Mouse (Mus musculus) hindbrain, embryonic 14.5 days (tissue): ENCODE measurements around the gene Camkk1. TPM values are rescaled to one million over a fixed set of nuclear protein-coding genes. Genes with fewer than 3 reads are reported as not detected.

ENCODE experiments used
- ATAC-seq: fragments of 200-750 bp; cut with Nextera tagmentation; 2 replicates; pipeline ENCODE4 v1.8.0; 2017; ENCODE audit warnings: moderate number of reproducible peaks, mild to moderate bottlenecking, moderate TSS enrichment, moderate library complexity; ENCODE audit not compliant: low FRiP score
- DNase-seq: peaks from one replicate; pipeline ENCODE4 v3.0.0-alpha.2; 2015; ENCODE audit warnings: low spot score
- H3K27ac ChIP-seq: fragments of 300-500 bp; sonication (generic); 2 replicates; pipeline ENCODE4 v1.5.1; 2014; ENCODE audit warnings: mild to moderate bottlenecking, moderate library complexity
- H3K27me3 ChIP-seq: fragments of 300-500 bp; sonication (generic); 2 replicates; pipeline ENCODE4 v1.6.1; 2014; ENCODE audit warnings: mild to moderate bottlenecking, low read length, mixed read lengths; ENCODE audit not compliant: control insufficient read depth, insufficient read depth
- H3K36me3 ChIP-seq: fragments of 300-500 bp; sonication (generic); replicated peaks from 2 replicates; pipeline ENCODE4 v1.6.1; 2014; ENCODE audit not compliant: control insufficient read depth, insufficient read depth
- H3K4me1 ChIP-seq: fragments of 300-500 bp; sonication (generic); replicated peaks from 2 replicates; pipeline ENCODE4 v1.6.1; 2014; ENCODE audit warnings: antibody characterized with exemption, low read length, mixed read lengths; ENCODE audit not compliant: control insufficient read depth, insufficient read depth
- H3K4me2 ChIP-seq: fragments of 300-500 bp; sonication (generic); replicated peaks from 2 replicates; pipeline ENCODE4 v1.6.1; 2014; ENCODE audit warnings: mild to moderate bottlenecking, moderate library complexity
- H3K4me3 ChIP-seq: fragments of 300-500 bp; sonication (generic); replicated peaks from 2 replicates; pipeline ENCODE4 v1.5.1; 2014; ENCODE audit warnings: mild to moderate bottlenecking, low read length
- H3K9ac ChIP-seq: fragments of 300-500 bp; sonication (generic); 2 replicates; pipeline ENCODE4 v1.6.1; 2014
- H3K9me3 ChIP-seq: fragments of 300-500 bp; sonication (generic); 2 replicates; pipeline ENCODE4 v1.6.1; 2016; ENCODE audit warnings: low read length; ENCODE audit not compliant: control insufficient read depth
- WGBS: fragments of 180-500 bp; shearing (Covaris S2); extraction: QIAGEN DNeasy Blood & Tissue Kit; methylation state at CpG from one replicate; pipeline ENCODE4 v1.1.7; 2014; 5-methylcytosine and 5-hydroxymethylcytosine counted together
- polyA plus RNA-seq: library from polyadenylated mRNA; unstranded; fragments of >200 nt; fragmentation: Nextera tagmentation; extraction: Ambion mirVana; gene quantifications from 2 replicates; pipeline ENCODE4 v1.2.1, GENCODE M21; 2014

The Camkk1 gene
- polyA plus RNA-seq, 1 experiment from 2014 or later = 13.9 TPM

GRCm38 (mm10) chr11:73061413-73061812, 42.6 kb downstream of the Camkk1 start:
- H3K4me2 ChIP-seq = no peak overlapping the region
- H3K4me1 ChIP-seq = no peaks in the 10 kb centered on the region
- no peaks in the 10 kb centered on the region for H3K9me3 ChIP-seq
- no peak overlapping the region for H3K4me3 ChIP-seq
- peaks cover 53% of the 10 kb centered on the region for H3K36me3 ChIP-seq
- DNase-seq (no peak), ATAC-seq (no peak)
- H3K9ac ChIP-seq = no peak overlapping the region
- WGBS = 95% methylated on average over 3 of the region's 3 CpGs
- H3K27ac ChIP-seq = no peak overlapping the region
- no peaks in the 10 kb centered on the region for H3K27me3 ChIP-seq

- Histone ChIP-seq H3K9ac (no peak overlapping the region), H3K4me3 (no peak overlapping the region), H3K27ac (no peak overlapping the region), H3K27me3 (no peaks in the 10 kb centered on the region), H3K9me3 (no peaks in the 10 kb centered on the region), H3K4me2 (no peak overlapping the region), H3K4me1 (no peaks in the 10 kb centered on the region), H3K36me3 (peaks cover 89% of the 10 kb centered on the region)
- ATAC-seq (no peak), DNase-seq (peak; percentile 46)
- WGBS = 94% methylated on average over 3 of the region's 3 CpGs
Measured at GRCm38 (mm10) chr11:73071839-73072238, 53.0 kb downstream of the Camkk1 start.

- H3K9me3 ChIP-seq = no peaks in the 10 kb centered on the region
- ATAC-seq (no peak), DNase-seq (no peak)
- 82% methylated on average over 4 of the region's 4 CpGs for WGBS
- H3K4me3 ChIP-seq = no peak overlapping the region
- H3K4me1 ChIP-seq = no peaks in the 10 kb centered on the region
- H3K9ac ChIP-seq = no peak overlapping the region
- no peak overlapping the region for H3K27ac ChIP-seq
- H3K27me3 ChIP-seq = no peaks in the 10 kb centered on the region
- H3K4me2 ChIP-seq = no peak overlapping the region
- H3K36me3 ChIP-seq = peaks cover 83% of the 10 kb centered on the region
Measured at GRCm38 (mm10) chr11:73076295-73076694, 57.5 kb downstream of the Camkk1 start.

GRCm38 (mm10) chr11:73076733-73077132, 57.9 kb downstream of the Camkk1 start:
- Histone ChIP-seq H3K4me2 (no peak overlapping the region), H3K27ac (no peak overlapping the region), H3K4me1 (no peaks in the 10 kb centered on the region), H3K36me3 (peaks cover 84% of the 10 kb centered on the region), H3K4me3 (no peak overlapping the region), H3K9ac (no peak overlapping the region), H3K27me3 (no peaks in the 10 kb centered on the region), H3K9me3 (no peaks in the 10 kb centered on the region)
- no peak for DNase-seq
- WGBS = 79% methylated on average over 4 of the region's 4 CpGs
- no peak for ATAC-seq

- ATAC-seq (no peak), DNase-seq (no peak)
- H3K9me3 ChIP-seq = no peaks in the 10 kb centered on the region
- no peak overlapping the region for H3K4me3 ChIP-seq
- no peaks in the 10 kb centered on the region for H3K27me3 ChIP-seq
- H3K9ac ChIP-seq = no peak overlapping the region
- WGBS = 88% methylated on average over 6 of the region's 6 CpGs
- H3K36me3 ChIP-seq = peaks cover 87% of the 10 kb centered on the region
- no peaks in the 10 kb centered on the region for H3K4me1 ChIP-seq
- no peak overlapping the region for H3K27ac ChIP-seq
- no peak overlapping the region for H3K4me2 ChIP-seq
Measured at GRCm38 (mm10) chr11:73077211-73077720, 58.5 kb downstream of the Camkk1 start.

- DNase-seq (no peak), ATAC-seq (no peak)
- H3K36me3 ChIP-seq = peaks cover 82% of the 10 kb centered on the region
- no peak overlapping the region for H3K4me3 ChIP-seq
- no peak overlapping the region for H3K4me2 ChIP-seq
- H3K27me3 ChIP-seq = no peaks in the 10 kb centered on the region
- H3K9ac ChIP-seq = no peak overlapping the region
- H3K4me1 ChIP-seq = no peaks in the 10 kb centered on the region
- no peak overlapping the region for H3K27ac ChIP-seq
- no peaks in the 10 kb centered on the region for H3K9me3 ChIP-seq
- 95% methylated on average over 8 of the region's 8 CpGs for WGBS
Measured at GRCm38 (mm10) chr11:73078615-73079014, 59.8 kb downstream of the Camkk1 start.

- H3K4me3 ChIP-seq = no peak overlapping the region
- H3K36me3 ChIP-seq = peaks cover 78% of the 10 kb centered on the region
Measured at GRCm38 (mm10) chr11:73080306-73080705, 61.5 kb downstream of the Camkk1 start.

GRCm38 (mm10) chr11:73084303-73084702, 65.5 kb downstream of the Camkk1 start:
- Histone ChIP-seq H3K27me3 (no peaks in the 10 kb centered on the region), H3K9me3 (no peaks in the 10 kb centered on the region), H3K4me3 (no peak overlapping the region), H3K4me2 (no peak overlapping the region), H3K36me3 (peaks cover 58% of the 10 kb centered on the region), H3K27ac (0 out of 2 replicates have a peak overlapping the region, but pooled peaks have one; percentile 32), H3K4me1 (no peaks in the 10 kb centered on the region), H3K9ac (no peak overlapping the region)
- no peak for ATAC-seq
- no peak for DNase-seq
- 80% methylated on average over 6 of the region's 6 CpGs for WGBS

More at GRCm38 (mm10) chr11:73080306-73080705, 61.5 kb downstream of the Camkk1 start:
- H3K4me1 ChIP-seq = no peaks in the 10 kb centered on the region
- no peak overlapping the region for H3K4me2 ChIP-seq
- no peak for ATAC-seq
- H3K9me3 ChIP-seq = no peaks in the 10 kb centered on the region
- H3K9ac ChIP-seq = no peak overlapping the region
- H3K27ac ChIP-seq = no peak overlapping the region
- 94% methylated on average over 3 of the region's 3 CpGs for WGBS
- no peak for DNase-seq
- no peaks in the 10 kb centered on the region for H3K27me3 ChIP-seq

- H3K9ac ChIP-seq = no peak overlapping the region
- H3K4me3 ChIP-seq = no peak overlapping the region
- no peaks in the 10 kb centered on the region for H3K27me3 ChIP-seq
- no peaks in the 10 kb centered on the region for H3K9me3 ChIP-seq
- peaks cover 53% of the 10 kb centered on the region for H3K36me3 ChIP-seq
- H3K27ac ChIP-seq = peak overlapping the region; percentile 32; the same call in 1 of the 2 replicates
- ATAC-seq = no peak
- no peaks in the 10 kb centered on the region for H3K4me1 ChIP-seq
- H3K4me2 ChIP-seq = no peak overlapping the region
- no peak for DNase-seq
- 69% methylated on average over 10 of the region's 10 CpGs for WGBS
Measured at GRCm38 (mm10) chr11:73084804-73085231, 66.0 kb downstream of the Camkk1 start.

- ATAC-seq (no peak), DNase-seq (no peak)
- no peaks in the 10 kb centered on the region for H3K9me3 ChIP-seq
- peak overlapping the region; percentile 32; the same call in 1 of the 2 replicates for H3K27ac ChIP-seq
- WGBS = 85% methylated on average over 7 of the region's 7 CpGs
- H3K36me3 ChIP-seq = peaks cover 48% of the 10 kb centered on the region
- H3K9ac ChIP-seq = no peak overlapping the region
- H3K4me3 ChIP-seq = no peak overlapping the region
- no peaks in the 10 kb centered on the region for H3K27me3 ChIP-seq
- no peak overlapping the region for H3K4me2 ChIP-seq
- no peaks in the 10 kb centered on the region for H3K4me1 ChIP-seq
Measured at GRCm38 (mm10) chr11:73085391-73085790, 66.6 kb downstream of the Camkk1 start.
